Mouse (Mus musculus): ENCODE measurements around the gene Cnih2.

- no peak for TF ChIP-seq POLR2A (IDR thresholded peaks at IDR 0.05; ENCODE audit: insufficient read depth, low read depth, low read length)
- TF ChIP-seq CTCF (IDR thresholded peaks at IDR 0.05; ENCODE audit: insufficient read depth, low read depth, low read length): no peak
These were observed 29.6 kb downstream of the Cnih2 start for GRCm38 (mm10) chr19:5068570-5069234.
